Mouse (Mus musculus) hindbrain, embryonic 11.5 days (tissue): ENCODE measurements at regions not wholly inside any gene's neighbourhood (a gene's known extent, or its start where the extent isn't known, plus 50 kb on each side); places are given as distances from the start of the nearest gene placed in this dataset.

Experiments used
- ATAC-seq: fragments of 200-750 bp; cut with Nextera tagmentation; 2 replicates; pipeline ENCODE4 v1.8.0; 2017; ENCODE audit warnings: mild to moderate bottlenecking, moderate TSS enrichment, moderate library complexity; ENCODE audit not compliant: low FRiP score
- DNase-seq: peaks from one replicate; pipeline ENCODE4 v3.0.0-alpha.2; 2015; ENCODE audit warnings: low spot score
- H3K27ac ChIP-seq: fragments of 300-500 bp; sonication (generic); 2 replicates; pipeline ENCODE4 v1.5.1; 2014; ENCODE audit warnings: mild to moderate bottlenecking, low read depth, low read length
- H3K27me3 ChIP-seq: fragments of 300-500 bp; sonication (generic); 2 replicates; pipeline ENCODE4 v1.6.1; 2014; ENCODE audit warnings: mild to moderate bottlenecking, low read length, moderate library complexity, mixed read lengths; ENCODE audit not compliant: control insufficient read depth, insufficient read depth
- H3K36me3 ChIP-seq: fragments of 300-500 bp; sonication (generic); 2 replicates; pipeline ENCODE4 v1.6.1; 2014; ENCODE audit warnings: mild to moderate bottlenecking, low read length, moderate library complexity, mixed read lengths; ENCODE audit not compliant: control insufficient read depth, insufficient read depth
- H3K4me1 ChIP-seq: fragments of 300-500 bp; sonication (generic); replicated peaks from 2 replicates; pipeline ENCODE4 v1.6.1; 2014; ENCODE audit warnings: low read length, mixed read lengths; ENCODE audit not compliant: control insufficient read depth, insufficient read depth
- H3K4me2 ChIP-seq: fragments of 300-500 bp; sonication (generic); replicated peaks from 2 replicates; pipeline ENCODE4 v1.6.1; 2014; ENCODE audit warnings: mild to moderate bottlenecking, low read depth, low read length
- H3K4me3 ChIP-seq: fragments of 300-500 bp; sonication (generic); 2 replicates; pipeline ENCODE4 v1.5.1; 2014; ENCODE audit warnings: low read depth, low read length
- H3K9ac ChIP-seq: fragments of 300-500 bp; sonication (generic); 2 replicates; pipeline ENCODE4 v1.6.1; 2014; ENCODE audit warnings: low read depth, low read length
- H3K9me3 ChIP-seq: fragments of 300-500 bp; sonication (generic); 2 replicates; pipeline ENCODE4 v1.6.1; 2016; ENCODE audit warnings: low read length; ENCODE audit not compliant: control insufficient read depth
- WGBS: fragments of 180-500 bp; shearing (Covaris S2); extraction: QIAGEN DNeasy Blood & Tissue Kit; methylation state at CpG from one replicate; pipeline ENCODE4 v1.1.7; 2014; 5-methylcytosine and 5-hydroxymethylcytosine counted together

- DNase-seq (no peak), ATAC-seq (no peak)
- Histone ChIP-seq H3K27me3 (no peaks in the 10 kb centered on the region), H3K27ac (no peak overlapping the region), H3K9me3 (no peaks in the 10 kb centered on the region), H3K9ac (no peak overlapping the region), H3K36me3 (no peaks in the 10 kb centered on the region), H3K4me2 (no peak overlapping the region), H3K4me3 (no peak overlapping the region), H3K4me1 (no peaks in the 10 kb centered on the region)
- WGBS: 41% methylated on average over 2 of the region's 2 CpGs
Measured at GRCm38 (mm10) chr5:39177891-39178290, 301.3 kb upstream of the Clnk start.

DNA sequence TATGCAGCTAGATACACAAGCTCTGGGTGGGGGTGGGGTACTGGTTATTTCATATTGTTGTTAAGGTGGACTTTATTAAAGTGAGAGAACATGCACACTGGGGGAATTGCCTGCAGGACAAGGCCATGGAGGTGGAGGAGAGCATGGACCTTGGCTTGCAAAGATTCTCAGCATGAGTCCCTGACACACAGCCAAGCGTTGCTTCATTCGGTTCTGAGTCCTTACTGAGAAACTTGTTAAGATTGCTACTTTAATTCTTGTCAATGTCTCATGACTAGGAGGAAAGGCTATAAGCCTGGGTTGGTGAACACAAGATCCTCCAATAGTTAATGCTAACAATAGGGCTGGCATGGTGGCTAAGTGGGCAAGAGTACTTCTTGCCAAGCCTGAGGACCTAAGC, 300.3 kb upstream of the Clnk start:
- 94% methylated on average over 2 of the region's 2 CpGs for WGBS
- H3K9ac ChIP-seq: no peak overlapping the region
- H3K4me2 ChIP-seq: no peak overlapping the region
- H3K4me1 ChIP-seq: no peaks in the 10 kb centered on the region
- no peak overlapping the region for H3K27ac ChIP-seq
- no peaks in the 10 kb centered on the region for H3K36me3 ChIP-seq
- no peak for DNase-seq
- no peak overlapping the region for H3K4me3 ChIP-seq
- no peaks in the 10 kb centered on the region for H3K9me3 ChIP-seq
- H3K27me3 ChIP-seq: no peaks in the 10 kb centered on the region
- ATAC-seq: no peak

DNA sequence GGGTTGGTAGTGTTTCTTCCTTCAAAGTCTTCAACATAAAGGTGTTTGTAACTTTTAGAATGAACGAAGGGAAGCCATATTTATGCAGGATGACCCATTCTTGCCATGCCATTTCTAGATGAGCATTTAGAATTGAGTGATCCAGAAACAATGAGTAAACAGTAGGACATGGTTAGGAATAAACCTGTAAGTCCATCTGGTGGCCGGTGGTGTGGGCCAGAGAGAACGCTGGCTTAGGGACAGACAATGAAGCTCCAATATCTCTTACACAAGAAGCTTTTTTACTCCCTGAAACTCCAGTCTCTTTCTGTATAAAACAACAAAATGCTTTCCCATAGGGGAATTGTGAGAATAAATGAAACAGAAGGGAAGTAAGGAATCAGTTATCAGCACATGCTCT, 296.9 kb upstream of the Clnk start:
- no peak overlapping the region for H3K9ac ChIP-seq
- DNase-seq (no peak), ATAC-seq (no peak)
- no peaks in the 10 kb centered on the region for H3K27me3 ChIP-seq
- H3K27ac ChIP-seq: no peak overlapping the region
- no peaks in the 10 kb centered on the region for H3K36me3 ChIP-seq
- no peaks in the 10 kb centered on the region for H3K9me3 ChIP-seq
- no peaks in the 10 kb centered on the region for H3K4me1 ChIP-seq
- no peak overlapping the region for H3K4me3 ChIP-seq
- 91% methylated on average over 3 of the region's 3 CpGs for WGBS
- no peak overlapping the region for H3K4me2 ChIP-seq

GRCm38 (mm10) chr5:39159651-39160050, 283.0 kb upstream of the Clnk start:
- Histone ChIP-seq H3K9me3 (no peaks in the 10 kb centered on the region), H3K4me3 (no peak overlapping the region), H3K36me3 (no peaks in the 10 kb centered on the region), H3K4me2 (no peak overlapping the region), H3K27ac (no peak overlapping the region), H3K9ac (no peak overlapping the region), H3K27me3 (no peaks in the 10 kb centered on the region), H3K4me1 (no peaks in the 10 kb centered on the region)
- no peak for ATAC-seq
- 94% methylated on average over 3 of the region's 3 CpGs for WGBS
- no peak for DNase-seq

DNA sequence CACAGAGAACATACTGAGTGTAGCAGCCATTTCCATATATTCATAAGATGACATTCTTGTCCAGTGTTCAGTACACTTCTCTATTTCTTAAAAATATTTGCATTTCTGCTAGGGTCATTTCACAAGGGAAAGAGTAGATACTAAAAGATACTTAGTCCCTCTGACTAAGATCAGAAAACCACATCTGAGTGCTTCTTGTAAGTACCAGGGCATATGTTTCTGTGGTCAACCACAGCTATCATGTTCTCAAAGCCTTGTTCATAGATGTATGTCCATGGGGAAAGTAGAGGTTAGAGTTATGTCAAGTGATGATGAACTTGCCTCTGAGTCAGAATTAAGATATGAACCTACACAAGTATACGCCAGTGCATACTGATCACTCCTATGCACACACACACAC, 279.2 kb upstream of the Clnk start:
- Histone ChIP-seq H3K4me1 (no peaks in the 10 kb centered on the region), H3K4me2 (no peak overlapping the region), H3K36me3 (no peaks in the 10 kb centered on the region), H3K9me3 (no peaks in the 10 kb centered on the region), H3K27ac (no peak overlapping the region), H3K4me3 (no peak overlapping the region), H3K9ac (no peak overlapping the region), H3K27me3 (no peaks in the 10 kb centered on the region)
- WGBS: 96% methylated on average over 1 of the region's 1 CpGs
- ATAC-seq (no peak), DNase-seq (no peak)

DNA sequence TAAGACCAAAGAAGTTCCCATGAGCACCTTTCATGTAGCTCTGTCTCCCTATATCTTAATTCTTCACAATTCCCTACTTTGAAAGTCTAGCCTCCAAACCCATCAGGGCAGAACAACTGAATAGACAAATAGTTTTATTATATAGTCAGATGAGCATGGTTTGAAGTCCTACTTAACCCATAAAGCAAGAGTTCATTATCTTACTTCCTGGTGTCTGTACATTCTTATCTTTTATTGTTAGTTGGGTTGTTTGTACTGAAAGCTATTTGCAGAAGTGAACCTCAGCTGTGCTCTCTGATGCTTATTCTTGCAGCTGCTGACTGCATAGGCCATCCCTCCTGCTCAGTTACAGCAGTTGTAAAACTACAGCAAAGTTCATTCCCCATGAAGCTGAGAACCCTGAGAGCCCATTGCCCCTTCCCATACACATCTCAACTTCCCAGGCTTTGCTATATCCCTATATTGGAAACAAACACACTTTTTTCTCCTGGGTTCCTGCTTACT, 276.7 kb upstream of the Clnk start:
- ATAC-seq (no peak), DNase-seq (no peak)
- no peak overlapping the region for H3K9ac ChIP-seq
- no peak overlapping the region for H3K4me3 ChIP-seq
- H3K27ac ChIP-seq: no peak overlapping the region
- no peaks in the 10 kb centered on the region for H3K4me1 ChIP-seq
- no peak overlapping the region for H3K4me2 ChIP-seq
- H3K9me3 ChIP-seq: no peaks in the 10 kb centered on the region
- no peaks in the 10 kb centered on the region for H3K36me3 ChIP-seq
- H3K27me3 ChIP-seq: no peaks in the 10 kb centered on the region

DNA sequence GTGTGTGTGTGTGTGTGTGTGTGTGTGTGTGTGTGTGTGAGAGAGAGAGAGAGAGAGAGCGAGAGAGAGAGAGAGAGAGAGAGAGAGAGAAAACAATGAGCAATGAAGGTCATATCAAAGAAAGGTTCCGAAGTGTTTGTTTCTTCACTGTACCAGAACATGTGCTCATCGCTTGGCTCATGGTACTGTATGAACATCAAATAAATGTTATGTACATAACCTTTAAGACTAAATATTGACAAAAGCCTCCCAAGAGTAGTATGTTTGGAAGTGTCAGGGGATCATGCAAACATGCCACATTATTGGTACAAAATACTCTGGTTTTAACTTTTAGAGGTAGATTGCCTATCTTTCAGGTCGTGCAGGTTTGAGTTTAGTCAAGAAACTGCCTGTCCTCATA, 275.3 kb upstream of the Clnk start:
- 92% methylated on average over 3 of the region's 4 CpGs for WGBS
- Histone ChIP-seq H3K27ac (no peak overlapping the region), H3K36me3 (no peaks in the 10 kb centered on the region), H3K4me3 (no peak overlapping the region), H3K9ac (no peak overlapping the region), H3K4me2 (no peak overlapping the region), H3K9me3 (no peaks in the 10 kb centered on the region), H3K4me1 (no peaks in the 10 kb centered on the region), H3K27me3 (no peaks in the 10 kb centered on the region)
- DNase-seq (no peak), ATAC-seq (no peak)

- no peaks in the 10 kb centered on the region for H3K4me1 ChIP-seq
- H3K9me3 ChIP-seq: no peaks in the 10 kb centered on the region
- no peak overlapping the region for H3K4me2 ChIP-seq
- DNase-seq (no peak), ATAC-seq (no peak)
- WGBS: 90% methylated on average over 4 of the region's 4 CpGs
- H3K27me3 ChIP-seq: no peaks in the 10 kb centered on the region
- no peak overlapping the region for H3K27ac ChIP-seq
- H3K4me3 ChIP-seq: no peak overlapping the region
- H3K36me3 ChIP-seq: no peaks in the 10 kb centered on the region
- no peak overlapping the region for H3K9ac ChIP-seq
Measured at GRCm38 (mm10) chr5:39150891-39151290, 274.3 kb upstream of the Clnk start.

DNA sequence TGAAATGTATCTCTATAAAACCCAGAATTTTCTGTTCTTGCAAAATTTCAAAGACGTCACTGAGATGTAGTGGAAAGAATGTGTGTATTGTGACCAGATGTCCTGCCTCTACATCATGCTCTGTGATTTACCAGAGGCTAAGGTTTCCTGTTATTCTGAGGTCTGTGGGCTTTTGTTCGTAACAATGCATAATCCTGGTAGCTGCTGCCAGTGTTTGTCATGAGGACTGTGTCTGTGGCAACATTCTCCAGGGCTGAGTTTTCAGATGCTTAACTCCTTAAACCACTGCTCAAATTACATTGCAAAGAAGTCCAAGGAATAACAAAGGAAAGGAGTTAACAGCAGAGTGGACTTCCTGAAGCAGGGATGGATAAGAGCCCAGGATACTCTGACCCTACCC, 269.0 kb upstream of the Clnk start:
- Histone ChIP-seq H3K27ac (no peak overlapping the region), H3K36me3 (no peaks in the 10 kb centered on the region), H3K9me3 (no peaks in the 10 kb centered on the region), H3K4me2 (no peak overlapping the region), H3K4me1 (no peaks in the 10 kb centered on the region), H3K27me3 (no peaks in the 10 kb centered on the region), H3K9ac (no peak overlapping the region), H3K4me3 (no peak overlapping the region)
- ATAC-seq (no peak), DNase-seq (no peak)
- WGBS: 58% methylated on average over 2 of the region's 2 CpGs
